Mouse (Mus musculus) hindbrain, embryonic 16.5 days (tissue): Measurements from ENCODE around the gene Fcho2. TPM values are rescaled to one million over a fixed set of nuclear protein-coding genes. Genes with fewer than 3 reads are reported as not detected.

Experiments used
- ATAC-seq: fragments of 200-750 bp; cut with Nextera tagmentation; 2 replicates; pipeline ENCODE4 v1.8.0; 2017; ENCODE audit warnings: moderate TSS enrichment, moderate library complexity
- H3K27ac ChIP-seq: fragments of 300-500 bp; sonication (generic); 2 replicates; pipeline ENCODE4 v1.5.1; 2014; ENCODE audit warnings: low read depth, mild to moderate bottlenecking, control low read depth, low read length, moderate library complexity
- H3K27me3 ChIP-seq: fragments of 300-500 bp; sonication (generic); replicated peaks from 2 replicates; pipeline ENCODE4 v1.6.1; 2014; ENCODE audit warnings: low read length; ENCODE audit not compliant: control insufficient read depth, insufficient read depth
- H3K36me3 ChIP-seq: fragments of 300-500 bp; sonication (generic); 2 replicates; pipeline ENCODE4 v1.6.1; 2014; ENCODE audit warnings: mild to moderate bottlenecking, low read length, moderate library complexity, mixed read lengths; ENCODE audit not compliant: control insufficient read depth, insufficient read depth
- H3K4me1 ChIP-seq: fragments of 300-500 bp; sonication (generic); 2 replicates; pipeline ENCODE4 v1.6.1; 2014; ENCODE audit warnings: low read depth, low read length; ENCODE audit not compliant: control insufficient read depth, insufficient read depth
- H3K4me2 ChIP-seq: fragments of 300-500 bp; sonication (generic); 2 replicates; pipeline ENCODE4 v1.6.1; 2014; ENCODE audit warnings: mild to moderate bottlenecking, low read length, control low read depth, moderate library complexity
- H3K4me3 ChIP-seq: fragments of 300-500 bp; sonication (generic); 2 replicates; pipeline ENCODE4 v1.5.1; 2014; ENCODE audit warnings: mild to moderate bottlenecking, low read length, control low read depth, moderate library complexity
- H3K9ac ChIP-seq: fragments of 300-500 bp; sonication (generic); 2 replicates; pipeline ENCODE4 v1.6.1; 2014; ENCODE audit warnings: low read depth, mild to moderate bottlenecking, control low read depth, low read length, moderate library complexity
- H3K9me3 ChIP-seq: fragments of 300-500 bp; sonication (generic); 2 replicates; pipeline ENCODE4 v1.6.1; 2014; ENCODE audit warnings: mild to moderate bottlenecking, low read length, moderate library complexity; ENCODE audit not compliant: control insufficient read depth
- WGBS: fragments of 180-500 bp; shearing (Covaris S2); extraction: QIAGEN DNeasy Blood & Tissue Kit; methylation state at CpG from one replicate; pipeline ENCODE4 v1.1.7; 2014; 5-methylcytosine and 5-hydroxymethylcytosine counted together
- polyA plus RNA-seq: library from polyadenylated mRNA; unstranded; fragments of >200 nt; fragmentation: Nextera tagmentation; extraction: Ambion mirVana; gene quantifications from 2 replicates; pipeline ENCODE4 v1.2.1, GENCODE M21; 2015

The Fcho2 gene
- polyA plus RNA-seq, 1 experiment from 2014 or later: 21.2 TPM

- 94% methylated on average over 2 of the region's 2 CpGs for WGBS
- no peak for ATAC-seq
- Histone ChIP-seq H3K9me3 (no peaks in the 10 kb centered on the region), H3K4me3 (no peak overlapping the region), H3K36me3 (peaks cover 9% of the 10 kb centered on the region; the same call in 1 of the 2 replicates), H3K9ac (no peak overlapping the region), H3K27ac (no peak overlapping the region), H3K4me2 (no peak overlapping the region), H3K27me3 (no peaks in the 10 kb centered on the region), H3K4me1 (no peaks in the 10 kb centered on the region)
Measured at GRCm38 (mm10) chr13:98738213-98738612, 77.0 kb downstream of the Fcho2 start.

GRCm38 (mm10) chr13:98733292-98733691 is 82.0 kb downstream of the Fcho2 start:
- Histone ChIP-seq H3K4me2 (no peak overlapping the region), H3K4me1 (no peaks in the 10 kb centered on the region), H3K27ac (no peak overlapping the region), H3K4me3 (no peak overlapping the region), H3K9me3 (no peaks in the 10 kb centered on the region), H3K36me3 (peaks cover 12% of the 10 kb centered on the region; the same call in 1 of the 2 replicates), H3K9ac (no peak overlapping the region), H3K27me3 (no peaks in the 10 kb centered on the region)
- ATAC-seq: no peak
- WGBS: 34% methylated on average over 3 of the region's 3 CpGs

GRCm38 (mm10) chr13:98729271-98730062 is 85.8 kb downstream of the Fcho2 start:
- no peaks in the 10 kb centered on the region for H3K27me3 ChIP-seq
- no peak overlapping the region for H3K9ac ChIP-seq
- 83% methylated on average over 1 of the region's 1 CpGs for WGBS
- no peak overlapping the region for H3K4me2 ChIP-seq
- no peaks in the 10 kb centered on the region for H3K4me1 ChIP-seq
- peaks cover 17% of the 10 kb centered on the region; the same call in 1 of the 2 replicates for H3K36me3 ChIP-seq
- no peak for ATAC-seq
- H3K27ac ChIP-seq: no peak overlapping the region
- no peaks in the 10 kb centered on the region for H3K9me3 ChIP-seq
- no peak overlapping the region for H3K4me3 ChIP-seq

- H3K4me1 ChIP-seq: no peaks in the 10 kb centered on the region
- no peaks in the 10 kb centered on the region for H3K9me3 ChIP-seq
- peaks cover 12% of the 10 kb centered on the region; the same call in 1 of the 2 replicates for H3K36me3 ChIP-seq
- H3K27me3 ChIP-seq: no peaks in the 10 kb centered on the region
- no peak overlapping the region for H3K4me3 ChIP-seq
- no peak overlapping the region for H3K9ac ChIP-seq
- peak; percentile 64; the same call in 1 of the 2 replicates for ATAC-seq
- no peak overlapping the region for H3K4me2 ChIP-seq
- WGBS: 65% methylated on average over 4 of the region's 4 CpGs
- H3K27ac ChIP-seq: no peak overlapping the region
Measured at GRCm38 (mm10) chr13:98726494-98726893, 88.8 kb downstream of the Fcho2 start.

GRCm38 (mm10) chr13:98723430-98723829 is 91.8 kb downstream of the Fcho2 start:
- no peak for ATAC-seq
- Histone ChIP-seq H3K9me3 (no peaks in the 10 kb centered on the region; the same call in 1 of the 2 replicates), H3K27me3 (no peaks in the 10 kb centered on the region), H3K36me3 (peaks cover 12% of the 10 kb centered on the region; the same call in 1 of the 2 replicates), H3K4me3 (no peak overlapping the region), H3K27ac (no peak overlapping the region), H3K4me2 (no peak overlapping the region), H3K4me1 (no peaks in the 10 kb centered on the region), H3K9ac (no peak overlapping the region)
- 98% methylated on average over 1 of the region's 1 CpGs for WGBS

GRCm38 (mm10) chr13:98722296-98722695 is 93.0 kb downstream of the Fcho2 start:
- H3K36me3 ChIP-seq: peaks cover 12% of the 10 kb centered on the region; the same call in 1 of the 2 replicates
- no peak overlapping the region for H3K4me2 ChIP-seq
- no peak for ATAC-seq
- H3K27me3 ChIP-seq: no peaks in the 10 kb centered on the region
- H3K27ac ChIP-seq: no peak overlapping the region
- H3K9ac ChIP-seq: no peak overlapping the region
- no peaks in the 10 kb centered on the region; the same call in 1 of the 2 replicates for H3K9me3 ChIP-seq
- 30% methylated on average over 1 of the region's 1 CpGs for WGBS
- no peak overlapping the region for H3K4me3 ChIP-seq
- no peaks in the 10 kb centered on the region for H3K4me1 ChIP-seq

- Histone ChIP-seq H3K4me1 (no peaks in the 10 kb centered on the region), H3K9me3 (no peaks in the 10 kb centered on the region; the same call in 1 of the 2 replicates), H3K27ac (no peak overlapping the region), H3K4me2 (no peak overlapping the region), H3K4me3 (no peak overlapping the region), H3K27me3 (no peaks in the 10 kb centered on the region), H3K36me3 (0 out of 2 replicates have a peak, but pooled peaks cover 2% of the 10 kb centered on the region), H3K9ac (no peak overlapping the region)
- WGBS: 85% methylated on average over 8 of the region's 8 CpGs
- ATAC-seq: no peak
Measured at GRCm38 (mm10) chr13:98716176-98716575, 99.1 kb downstream of the Fcho2 start.

GRCm38 (mm10) chr13:98715443-98715990 is 99.7 kb downstream of the Fcho2 start:
- H3K4me1 ChIP-seq: no peaks in the 10 kb centered on the region
- H3K36me3 ChIP-seq: 0 out of 2 replicates have a peak, but pooled peaks cover 2% of the 10 kb centered on the region
- no peak for ATAC-seq
- no peaks in the 10 kb centered on the region; the same call in 1 of the 2 replicates for H3K9me3 ChIP-seq
- no peak overlapping the region for H3K27ac ChIP-seq
- no peaks in the 10 kb centered on the region for H3K27me3 ChIP-seq
- 87% methylated on average over 6 of the region's 6 CpGs for WGBS
- no peak overlapping the region for H3K4me3 ChIP-seq
- H3K9ac ChIP-seq: no peak overlapping the region
- H3K4me2 ChIP-seq: no peak overlapping the region

- Histone ChIP-seq H3K4me2 (no peak overlapping the region), H3K27ac (no peak overlapping the region), H3K9ac (no peak overlapping the region), H3K4me1 (no peaks in the 10 kb centered on the region), H3K4me3 (no peak overlapping the region), H3K9me3 (no peaks in the 10 kb centered on the region), H3K36me3 (0 out of 2 replicates have a peak, but pooled peaks cover 2% of the 10 kb centered on the region), H3K27me3 (no peaks in the 10 kb centered on the region)
- 96% methylated on average over 1 of the region's 1 CpGs for WGBS
- ATAC-seq: no peak
Measured at GRCm38 (mm10) chr13:98710655-98711054, 104.6 kb downstream of the Fcho2 start.
